Mouse (Mus musculus) thymus, postnatal 14 days (tissue): ENCODE measurements around the gene Aaed1.

Experiments
- DNase-seq: peaks from one replicate; pipeline ENCODE4 v3.0.0; 2021

Gene Aaed1

GRCm38 (mm10) chr13:64312024-64312915 is at the start of gene Aaed1:
Gene Aaed1 (minus strand): TSS chr13:64312710.
- peak; percentile 92 for DNase-seq

- DNase-seq = no peak
These were observed 49.6 kb upstream of the Aaed1 start for GRCm38 (mm10) chr13:64362139-64362538.

DNA sequence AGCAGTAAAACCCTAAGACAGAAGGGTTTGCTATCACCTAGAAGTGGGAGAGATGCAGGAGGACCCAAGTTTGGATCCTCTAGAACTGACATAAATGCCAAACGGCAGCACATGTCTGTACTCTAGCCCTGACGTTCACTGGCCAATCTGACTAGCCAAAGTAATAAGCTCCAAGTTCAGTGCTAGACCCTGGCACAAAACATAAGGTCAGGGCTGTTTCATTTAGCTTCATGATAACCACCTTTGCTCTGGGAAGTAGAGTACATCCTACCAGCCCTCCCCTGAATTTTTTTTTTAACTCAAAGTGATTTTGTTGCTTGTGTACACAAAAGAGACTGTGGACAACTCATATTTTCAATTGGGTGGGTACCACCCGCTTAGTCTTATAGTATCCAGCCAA is 48.5 kb upstream of the Aaed1 start:
- DNase-seq = no peak

GRCm38 (mm10) chr13:64359702-64360101 is 47.2 kb upstream of the Aaed1 start:
- DNase-seq = no peak

- no peak for DNase-seq
These were observed 46.0 kb upstream of the Aaed1 start for GRCm38 (mm10) chr13:64358476-64358875.

DNA sequence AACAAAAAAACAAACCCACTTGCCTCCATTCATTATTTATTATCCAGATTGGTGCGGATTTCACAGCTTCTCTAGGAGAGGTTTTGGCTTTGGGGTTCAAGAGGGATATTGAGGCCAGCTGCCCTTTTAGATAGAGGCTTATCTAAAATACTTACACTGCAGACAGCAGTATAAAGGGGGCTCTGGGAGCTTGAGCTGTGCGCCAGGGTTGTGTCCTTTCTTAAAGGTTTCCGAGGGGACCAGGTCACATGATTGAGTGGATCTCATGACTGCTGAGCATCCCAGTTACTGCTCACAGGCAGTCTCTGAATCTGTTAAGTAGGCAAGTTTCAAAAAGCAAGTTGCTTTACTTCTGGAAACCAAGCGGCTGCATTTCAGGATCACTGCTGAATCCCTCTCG is 44.9 kb upstream of the Aaed1 start:
- DNase-seq = no peak

GRCm38 (mm10) chr13:64349474-64349873 is 37.0 kb upstream of the Aaed1 start:
- no peak for DNase-seq

GRCm38 (mm10) chr13:64344082-64344501 is 31.6 kb upstream of the Aaed1 start:
- DNase-seq = no peak

- no peak for DNase-seq
These were observed 31.1 kb upstream of the Aaed1 start for GRCm38 (mm10) chr13:64343598-64343997.

GRCm38 (mm10) chr13:64335546-64336132 is 23.1 kb upstream of the Aaed1 start:
- no peak for DNase-seq

DNA sequence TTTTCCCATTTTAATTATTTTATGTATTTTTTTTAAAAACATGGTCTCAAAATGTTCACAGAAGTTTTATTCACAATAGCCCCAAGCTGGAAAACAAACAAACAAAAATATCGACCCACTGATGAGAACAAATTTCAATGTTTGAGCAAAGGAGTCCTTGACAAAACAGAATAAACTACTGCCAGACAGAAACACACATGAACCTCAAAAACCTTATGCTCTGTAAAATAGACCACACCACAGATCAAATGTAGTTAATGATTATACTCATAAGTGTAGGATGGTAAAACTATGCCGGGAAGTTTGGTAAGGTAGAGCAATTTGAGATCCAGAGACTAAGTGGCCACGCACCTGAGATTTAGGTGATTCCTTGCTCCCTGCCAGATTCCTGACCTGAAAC is 20.6 kb upstream of the Aaed1 start:
- DNase-seq = no peak

GRCm38 (mm10) chr13:64332321-64332720 is 19.8 kb upstream of the Aaed1 start:
- no peak for DNase-seq

- no peak for DNase-seq
These were observed 10.2 kb upstream of the Aaed1 start for GRCm38 (mm10) chr13:64322561-64323281.

DNA sequence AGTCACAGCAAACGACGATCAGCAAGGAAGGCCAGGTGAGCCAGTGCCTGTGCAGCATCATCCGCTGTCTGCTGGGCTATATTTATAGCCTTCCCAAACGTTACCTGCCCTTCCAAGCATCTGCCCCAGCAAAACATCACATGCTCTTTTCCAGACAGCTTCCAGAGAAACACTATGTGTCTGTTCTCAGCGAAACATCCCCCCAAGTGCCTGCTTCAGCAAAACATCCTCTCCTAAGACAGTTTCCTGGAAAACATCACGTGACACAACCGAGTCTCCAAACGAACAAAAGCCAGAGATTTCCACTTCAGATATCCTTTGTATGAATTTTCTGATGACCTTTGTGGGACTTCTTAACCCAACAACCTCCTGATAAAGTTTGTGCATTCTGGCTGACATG is 7.8 kb upstream of the Aaed1 start:
- DNase-seq = no peak

DNA sequence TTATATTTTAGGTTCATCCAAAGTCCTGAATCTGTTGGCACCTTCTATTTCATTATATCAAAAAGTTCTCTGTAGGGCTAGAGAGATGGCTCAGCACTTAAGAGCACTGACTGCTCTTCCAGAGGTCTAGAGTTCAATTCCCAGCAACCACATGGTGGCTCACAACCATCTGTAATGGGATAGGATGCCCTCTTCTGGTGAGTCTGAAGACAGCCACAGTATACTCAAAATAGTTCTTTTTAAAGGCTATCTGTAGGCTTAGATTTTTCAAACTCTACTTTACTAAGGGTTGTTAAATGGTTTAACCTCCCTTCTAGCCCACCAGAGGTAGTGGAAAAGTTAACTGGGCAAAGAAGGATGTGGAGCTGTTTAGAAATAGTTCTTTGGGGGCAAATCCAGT is 7.3 kb upstream of the Aaed1 start:
- no peak for DNase-seq

DNA sequence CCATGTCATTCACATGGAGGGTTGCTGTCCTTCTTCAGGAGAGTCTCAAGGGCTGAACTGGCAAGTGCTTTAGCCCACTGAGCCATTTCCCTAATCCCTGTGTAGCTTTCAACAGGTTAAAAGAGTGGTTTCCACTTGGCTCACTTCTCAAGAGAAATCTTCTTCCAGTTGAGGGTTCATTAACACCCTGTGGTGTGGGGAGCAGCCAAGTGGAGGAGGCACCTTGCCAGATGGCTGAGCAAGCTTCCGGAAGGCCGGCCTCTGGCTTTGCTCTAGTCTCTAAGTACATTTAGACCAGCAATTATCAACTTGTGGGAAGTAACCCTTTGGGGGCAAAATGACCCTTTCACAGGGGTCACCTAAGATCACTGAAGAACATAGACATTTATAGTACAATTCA is 5.8 kb upstream of the Aaed1 start:
- DNase-seq = no peak

- peak; percentile 57 for DNase-seq
These were observed 3.1 kb upstream of the Aaed1 start for GRCm38 (mm10) chr13:64315483-64316050.

DNA sequence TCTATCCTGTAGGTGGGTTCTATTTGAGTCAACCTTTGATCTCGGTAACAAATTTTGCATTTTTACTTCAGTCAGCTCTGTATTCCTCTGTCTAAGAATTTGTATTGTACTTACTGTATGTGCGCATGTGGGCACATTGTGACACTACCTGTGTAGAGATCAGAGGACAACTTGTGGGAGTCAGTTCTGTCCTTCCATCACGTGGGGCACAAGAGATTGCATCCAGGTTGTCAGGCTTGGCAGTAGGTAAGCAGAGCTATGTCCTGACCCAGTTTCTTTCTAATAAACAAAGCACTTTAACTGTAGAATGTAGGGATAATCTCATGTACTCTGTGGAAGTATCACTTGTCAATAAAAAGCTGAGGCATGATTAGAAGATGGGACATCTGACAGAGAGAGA is 1.5 kb upstream of the Aaed1 start:
- no peak for DNase-seq

GRCm38 (mm10) chr13:64312916-64313289 is 393 bp upstream of the Aaed1 start:
- DNase-seq = no peak

DNA sequence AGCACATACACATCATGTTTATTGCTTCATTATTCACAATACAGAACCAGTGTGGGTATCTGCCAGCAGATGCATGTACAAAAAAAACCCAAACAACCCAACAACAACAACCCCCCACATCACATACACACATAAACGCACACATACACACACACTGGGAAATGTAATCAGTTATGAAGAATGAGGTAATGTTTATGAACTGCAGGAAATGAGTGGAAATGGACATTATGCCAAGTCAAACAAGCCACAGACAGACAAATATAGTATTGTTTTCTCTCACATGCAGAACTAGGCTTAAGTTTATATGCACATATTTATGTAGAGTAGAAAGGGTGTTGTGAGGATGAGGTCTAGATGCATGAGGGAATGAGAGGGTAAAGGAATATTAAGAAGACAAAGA is 1.2 kb downstream of the Aaed1 start:
- no peak for DNase-seq

DNA sequence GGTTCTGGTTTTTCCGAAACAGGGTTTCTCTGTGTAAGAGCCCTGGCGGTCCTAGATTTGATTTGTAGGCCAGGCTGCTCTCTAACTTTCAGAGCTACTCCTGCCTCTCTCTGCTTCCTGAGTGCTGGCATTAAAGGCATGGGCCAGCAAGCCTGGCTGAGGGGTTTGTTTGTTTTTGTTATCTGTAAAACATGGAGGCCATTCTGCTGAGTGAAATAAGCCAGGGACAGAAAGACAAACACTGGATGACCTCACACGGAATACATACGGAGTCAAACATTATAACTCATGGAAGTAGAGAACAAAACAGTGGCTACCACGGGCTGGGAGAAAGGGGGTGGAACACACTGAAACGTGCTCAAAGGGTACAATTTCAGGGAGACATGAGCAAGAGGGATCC is 1.9 kb downstream of the Aaed1 start:
- no peak for DNase-seq

DNA sequence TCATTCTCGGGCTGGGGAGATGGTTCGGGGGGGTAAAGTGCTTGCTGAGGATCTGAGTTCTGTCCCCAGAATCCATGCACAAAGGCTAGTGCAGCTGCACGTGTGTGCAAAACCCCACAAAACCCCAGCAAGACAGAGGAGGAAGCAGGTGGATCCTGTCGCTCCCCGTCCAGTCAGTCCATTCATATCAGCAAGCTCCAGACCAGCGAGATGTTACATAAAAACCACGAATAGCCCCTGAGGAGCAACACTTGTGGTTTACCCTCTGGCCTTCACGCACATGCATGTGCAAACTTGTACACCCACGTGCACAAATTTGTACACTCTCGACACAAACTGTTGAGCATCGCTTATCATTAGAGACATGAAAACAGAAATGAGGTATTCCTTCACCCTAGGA is 2.7 kb downstream of the Aaed1 start:
- peak; percentile 14 for DNase-seq

DNA sequence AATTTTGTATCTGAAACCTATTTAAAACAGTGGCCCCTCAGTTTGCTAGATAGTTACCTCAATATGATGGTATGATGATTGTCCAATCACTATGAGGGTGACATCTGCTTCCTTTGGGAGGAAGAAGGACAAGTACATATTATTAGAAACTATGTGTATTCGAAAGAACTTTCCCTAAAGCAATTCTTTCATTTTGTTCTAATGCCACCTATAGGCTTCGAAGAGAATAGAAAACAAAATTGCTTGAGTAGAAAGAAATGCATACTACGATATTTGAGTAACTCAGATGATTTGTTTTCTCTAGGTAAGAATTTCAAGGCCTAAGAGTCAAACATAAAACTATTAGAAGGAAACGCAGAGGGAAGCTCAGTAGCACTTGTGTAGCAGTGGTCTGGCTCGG is 3.5 kb downstream of the Aaed1 start:
- DNase-seq = no peak

- no peak for DNase-seq
These were observed 5.0 kb downstream of the Aaed1 start for GRCm38 (mm10) chr13:64307508-64307907.
